Mouse (Mus musculus) retina, postnatal 1 day (tissue): ENCODE data around the gene Fam205c.

Experiments
- DNase-seq: peaks from one replicate; pipeline ENCODE4 v3.0.0-alpha.2; 2012

Gene Fam205c

DNA sequence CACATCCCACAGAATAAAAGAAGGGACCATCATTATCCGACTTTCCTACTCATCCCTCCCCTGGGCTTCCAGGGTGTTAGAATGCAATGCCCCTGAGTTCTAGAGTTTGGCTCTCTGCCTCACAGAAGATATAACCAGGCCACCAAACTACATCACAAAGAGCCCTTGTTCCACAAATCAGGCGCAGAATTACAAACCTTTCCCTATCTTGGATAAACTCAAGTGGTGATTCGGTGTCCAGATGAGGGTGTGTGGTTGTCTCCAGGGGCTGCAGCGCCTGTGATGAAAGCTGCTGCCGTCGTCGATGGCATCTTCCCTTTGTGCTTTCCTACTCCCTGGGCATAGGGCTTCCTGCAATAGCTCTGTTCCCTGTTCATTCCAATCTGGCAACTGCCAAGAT is at the start of gene Fam205c:
TSS of gene Fam205c (minus strand) at position 101 of the 400 bp plus-strand sequence.
- no peak for DNase-seq

- DNase-seq: no peak
Observed at GRCm38 (mm10) chr4:42922461-42922860, 48.4 kb upstream of the Fam205c start.

- DNase-seq: peak; percentile 23
Observed at GRCm38 (mm10) chr4:42922056-42922455, 48.0 kb upstream of the Fam205c start.

DNA sequence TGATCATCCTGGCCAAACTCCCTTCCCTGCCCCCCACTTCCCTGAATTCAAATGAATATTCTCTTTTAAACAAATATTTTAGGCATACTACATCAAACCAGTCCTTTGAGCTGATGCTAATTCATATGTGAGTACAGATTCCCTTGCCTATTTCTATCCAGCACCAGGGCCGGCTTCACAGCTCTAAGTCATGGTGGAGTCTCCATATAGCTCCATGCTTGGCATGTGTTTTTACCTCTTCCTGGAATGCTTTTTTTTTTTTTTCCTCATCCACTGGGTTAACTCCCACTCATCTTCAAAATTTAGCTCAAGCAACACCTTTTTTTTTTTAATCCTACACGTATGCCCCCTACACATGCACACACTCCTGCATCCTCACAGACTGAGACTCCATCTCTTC is 47.5 kb upstream of the Fam205c start:
- no peak for DNase-seq

DNA sequence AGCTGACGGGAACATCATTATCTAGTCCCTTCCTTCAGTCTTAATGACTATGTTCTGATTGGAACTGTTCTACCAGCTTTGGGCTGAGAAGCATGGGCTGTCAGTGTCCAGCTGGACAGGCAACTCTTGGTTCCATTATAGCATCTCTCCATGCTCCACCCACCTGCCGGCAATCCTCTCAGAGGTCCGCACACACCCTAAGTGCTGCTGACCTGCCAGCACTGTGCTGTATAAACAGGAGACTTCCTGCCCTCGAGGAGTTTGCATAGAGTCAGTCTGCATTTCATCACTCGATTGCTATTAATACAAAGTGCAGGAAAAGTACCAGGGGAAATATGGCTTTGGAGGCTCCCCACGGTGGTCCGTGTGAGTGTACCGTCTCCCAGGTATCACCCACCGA is 46.7 kb upstream of the Fam205c start:
- no peak for DNase-seq

GRCm38 (mm10) chr4:42917402-42917774 is 43.4 kb upstream of the Fam205c start:
- no peak for DNase-seq

DNA sequence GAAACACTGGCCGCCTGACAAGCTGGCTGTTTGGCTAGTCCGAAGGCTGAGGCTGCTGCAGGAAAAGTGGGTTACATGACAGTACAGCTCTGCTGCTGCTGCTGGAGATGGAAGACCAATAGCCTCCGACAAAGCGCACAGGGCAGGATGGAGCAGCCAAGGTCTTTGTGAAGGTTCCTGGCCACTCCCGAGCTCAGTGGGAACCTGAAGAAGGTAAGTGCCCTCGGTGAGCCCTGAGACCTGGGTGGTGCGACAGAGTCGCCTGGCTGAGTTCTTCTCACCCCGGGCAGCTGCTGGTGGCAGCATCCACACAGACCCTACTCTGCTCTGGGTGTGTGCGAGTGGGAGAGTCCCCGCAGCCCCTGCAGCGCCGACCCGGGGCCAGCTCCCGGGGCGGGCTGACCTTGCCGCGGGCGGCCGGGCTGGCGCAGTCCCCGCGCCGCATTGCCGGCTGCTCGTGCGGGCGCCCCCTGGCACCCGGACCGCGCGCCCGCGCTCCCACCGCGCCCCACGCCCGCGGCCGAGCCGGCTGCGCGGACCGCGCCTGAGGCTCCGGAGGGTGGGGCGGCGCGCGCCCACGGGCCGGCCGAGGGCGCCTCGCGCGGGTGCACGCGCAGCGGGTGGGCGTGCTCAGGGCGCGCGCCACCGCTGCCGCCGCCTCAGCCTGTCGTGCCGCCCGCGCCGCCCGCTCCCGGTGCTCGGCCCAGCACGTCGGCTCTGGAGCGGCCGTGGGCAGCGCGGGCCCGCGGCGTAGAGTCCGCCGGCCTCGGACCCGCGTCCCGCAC is 42.8 kb upstream of the Fam205c start, which contains the start of gene Phf24:
TSS of gene Phf24 (plus strand) at position 44 of the 785 bp plus-strand sequence.
- DNase-seq: peak; percentile 81

GRCm38 (mm10) chr4:42915966-42916365 is 41.9 kb upstream of the Fam205c start:
- DNase-seq: no peak

- DNase-seq: no peak
Observed at GRCm38 (mm10) chr4:42915311-42915710, 41.3 kb upstream of the Fam205c start.

DNA sequence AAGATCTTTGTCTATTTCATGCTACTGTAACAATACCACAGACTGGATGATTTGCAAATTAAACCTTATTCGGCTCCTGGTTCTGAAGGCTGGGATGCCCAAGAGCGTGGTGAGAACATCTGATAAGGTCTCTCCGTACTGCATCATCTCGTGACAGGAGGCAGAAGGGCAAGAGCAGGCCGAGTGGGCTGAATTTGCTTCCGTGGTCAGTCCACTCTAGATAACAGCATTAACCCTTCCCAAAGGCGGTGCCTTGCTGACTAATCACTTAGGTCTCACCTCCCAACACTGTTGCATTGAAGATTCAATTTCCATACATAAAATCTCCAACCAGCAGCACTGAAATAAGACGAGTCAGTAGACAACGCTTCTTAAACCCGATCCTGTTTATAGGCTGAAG is 39.4 kb upstream of the Fam205c start:
- no peak for DNase-seq

GRCm38 (mm10) chr4:42904966-42905365 is 30.9 kb upstream of the Fam205c start:
- DNase-seq: no peak

GRCm38 (mm10) chr4:42904523-42904922 is 30.5 kb upstream of the Fam205c start:
- DNase-seq: no peak

DNA sequence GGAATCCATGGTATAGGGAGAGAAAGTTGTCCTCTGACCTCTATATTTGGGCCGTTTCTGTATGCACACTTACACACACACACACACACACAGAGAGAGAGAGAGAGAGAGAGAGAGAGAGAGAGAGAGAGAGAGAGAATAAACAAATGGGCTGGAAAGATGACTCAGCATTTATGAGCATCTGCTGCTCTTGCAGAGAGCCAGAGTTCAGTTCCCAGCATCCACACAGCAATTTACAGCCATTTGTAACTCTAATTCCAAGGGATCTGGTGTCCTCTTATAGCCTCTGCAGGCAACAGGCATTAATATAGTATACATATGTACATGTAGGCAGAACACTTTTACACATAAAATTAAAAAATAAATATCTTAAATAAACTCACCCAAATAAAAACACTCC is 29.9 kb upstream of the Fam205c start:
- DNase-seq: no peak

- DNase-seq: no peak
Observed at GRCm38 (mm10) chr4:42902730-42903129, 28.7 kb upstream of the Fam205c start.

DNA sequence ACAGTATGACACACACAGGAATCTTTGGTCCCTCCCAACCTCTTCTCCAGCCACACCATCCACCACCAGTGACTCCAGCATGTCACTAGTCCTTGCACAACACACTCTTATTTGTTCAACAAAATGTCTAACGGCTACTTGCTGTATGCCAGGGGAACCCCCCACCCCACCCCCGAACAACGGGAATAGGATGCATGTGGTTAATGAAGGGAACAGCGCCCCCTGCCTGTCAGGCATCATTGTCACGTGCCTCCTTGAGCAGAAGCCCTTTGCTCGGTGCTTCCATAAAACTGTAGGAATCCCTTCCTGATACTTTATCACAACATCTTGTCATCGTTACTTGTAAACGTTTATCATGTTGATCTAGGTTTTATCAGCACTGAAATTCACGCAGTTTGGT is 28.1 kb upstream of the Fam205c start:
- peak; percentile 58 for DNase-seq

GRCm38 (mm10) chr4:42900878-42901277 is 26.8 kb upstream of the Fam205c start:
- DNase-seq: no peak

GRCm38 (mm10) chr4:42898914-42899313 is 24.9 kb upstream of the Fam205c start:
- DNase-seq: no peak

DNA sequence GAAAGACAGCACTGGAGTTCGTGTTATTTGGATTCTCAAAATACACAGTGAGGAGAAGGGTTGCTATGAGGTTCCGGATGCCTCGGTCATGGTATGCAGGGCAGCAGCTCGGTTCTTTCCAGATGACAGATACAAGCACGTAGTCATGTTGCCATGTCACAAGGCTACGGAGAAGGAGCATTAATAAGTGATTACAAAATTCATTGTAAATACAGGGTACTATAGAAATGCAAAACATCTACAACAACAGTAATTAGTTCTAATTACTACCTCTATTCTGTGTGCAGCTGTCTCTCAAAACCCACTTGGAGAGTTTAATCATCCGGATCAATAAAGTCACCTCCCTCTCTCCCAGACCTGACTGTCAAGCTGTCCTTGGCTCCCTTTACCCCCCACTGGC is 21.1 kb upstream of the Fam205c start:
- no peak for DNase-seq

GRCm38 (mm10) chr4:42891176-42891575 is 17.1 kb upstream of the Fam205c start:
- DNase-seq: no peak

DNA sequence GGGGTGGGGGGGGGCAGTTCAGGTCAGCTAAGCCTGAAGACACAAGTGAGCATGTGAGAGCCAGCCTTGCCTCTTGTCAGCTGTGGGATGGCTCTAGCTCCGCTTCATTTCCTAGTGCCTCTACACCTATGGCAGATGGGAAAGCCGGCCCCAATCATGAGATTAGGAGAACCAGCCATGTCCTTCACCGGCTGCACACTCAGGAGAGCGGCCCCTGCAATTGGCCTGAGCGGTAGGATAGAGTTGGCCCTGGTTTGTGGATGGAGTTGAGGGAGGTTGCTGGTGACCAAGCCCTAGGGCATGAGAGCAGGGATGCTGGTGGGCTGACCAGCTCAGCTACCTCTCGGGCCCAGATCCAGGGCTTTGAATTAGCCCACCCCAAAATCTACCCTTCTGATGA is 14.8 kb upstream of the Fam205c start:
- DNase-seq: no peak

DNA sequence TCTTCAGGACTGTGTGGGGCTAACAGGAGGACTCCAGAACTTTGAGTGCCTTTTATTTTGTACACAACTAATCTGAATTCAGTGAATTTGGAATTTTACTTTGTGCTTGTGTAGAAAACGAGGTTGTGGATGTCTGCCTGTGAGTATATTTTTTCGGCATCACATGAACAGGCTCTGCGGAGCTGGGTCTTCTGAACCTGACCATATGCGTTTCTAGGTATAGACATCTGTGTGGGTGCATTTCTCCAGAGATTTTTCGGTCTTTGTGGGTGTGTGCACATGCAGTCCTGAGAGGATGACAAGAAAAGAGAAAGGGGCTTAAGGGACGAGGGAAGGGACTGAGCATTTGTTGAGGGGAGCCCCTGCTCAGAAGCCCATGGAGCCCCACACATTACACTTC is 12.9 kb upstream of the Fam205c start:
- DNase-seq: no peak

DNA sequence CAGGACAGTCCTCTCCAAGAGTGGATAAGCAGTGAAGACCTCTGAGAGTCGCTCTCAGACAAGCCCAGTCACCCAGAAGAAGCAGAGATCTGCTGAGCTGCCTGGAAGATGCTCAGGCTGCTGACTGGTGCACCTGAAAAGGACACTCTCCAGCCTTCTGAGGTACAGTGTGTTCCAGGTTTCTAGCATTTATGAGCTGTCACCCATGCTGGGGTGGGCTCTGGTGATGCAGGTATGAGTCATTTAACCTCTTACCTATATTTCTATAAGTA is 6.6 kb upstream of the Fam205c start:
- no peak for DNase-seq

GRCm38 (mm10) chr4:42879829-42880676 is 6.0 kb upstream of the Fam205c start:
- no peak for DNase-seq

DNA sequence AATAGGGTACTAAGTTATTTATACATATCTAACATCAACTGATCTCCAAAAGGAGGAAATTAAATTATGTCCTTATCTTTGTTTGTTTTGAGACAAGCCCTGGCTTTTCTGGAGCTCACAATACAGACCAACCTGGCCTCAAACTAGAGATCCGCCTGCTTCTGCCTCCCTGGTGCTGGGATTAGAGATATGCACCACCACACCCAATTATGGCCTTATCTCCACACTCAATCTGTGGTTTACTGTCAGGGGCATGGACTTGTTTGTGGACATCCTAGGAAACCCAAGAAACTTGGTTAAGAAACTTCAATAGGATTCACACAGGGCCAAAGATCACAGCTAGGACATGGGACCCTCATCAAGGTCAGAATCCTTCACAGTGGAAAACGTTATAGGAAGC is 3.6 kb upstream of the Fam205c start:
- DNase-seq: no peak
